Mouse (Mus musculus) T-cell, adult 2 months (primary cell): ENCODE data around the gene Cdc42bpa.

Experiments used
- DNase-seq: peaks from one replicate; pipeline ENCODE4 v3.0.0; 2022; ENCODE audit warnings: low spot score

Gene Cdc42bpa

DNA sequence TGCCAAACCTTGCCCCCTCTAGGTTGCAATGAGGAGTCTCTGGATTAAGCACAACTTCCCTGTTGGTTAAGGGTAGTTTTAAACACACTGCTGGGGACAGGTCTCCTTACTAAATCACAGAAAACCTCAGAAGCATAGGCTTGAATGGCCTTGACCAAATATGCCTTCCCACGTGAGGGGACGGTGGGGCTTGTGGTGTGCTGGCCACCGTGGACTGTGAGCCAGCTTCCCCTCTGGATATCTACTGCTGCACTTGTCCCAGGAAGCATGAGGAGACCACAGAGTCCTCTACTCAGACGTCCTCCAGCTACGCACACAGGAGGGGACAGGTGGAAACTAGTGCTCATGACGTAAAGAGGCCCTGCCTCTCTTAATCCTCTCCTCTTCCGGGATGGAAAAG, 202.7 kb downstream of the Cdc42bpa start:
- no peak for DNase-seq

DNA sequence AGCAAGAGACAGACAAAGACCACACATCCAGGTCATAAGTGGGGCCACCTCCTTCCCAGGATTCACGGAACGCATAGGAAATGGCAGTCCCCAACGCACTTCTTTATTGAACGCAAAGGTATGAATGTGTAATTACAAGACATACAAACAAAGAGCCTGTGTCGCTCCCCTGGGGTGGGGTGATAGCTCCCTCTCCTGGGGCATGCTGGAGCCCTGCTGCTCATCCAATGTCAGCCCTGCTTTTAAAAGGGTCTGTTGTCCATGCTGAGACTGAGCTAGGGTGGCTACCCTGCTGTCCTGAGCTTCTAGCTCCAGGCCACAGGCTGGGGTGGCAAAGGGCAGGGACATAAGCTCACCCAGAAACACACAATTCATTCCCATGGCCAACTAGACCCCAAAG, 206.3 kb downstream of the Cdc42bpa start:
- no peak for DNase-seq

DNA sequence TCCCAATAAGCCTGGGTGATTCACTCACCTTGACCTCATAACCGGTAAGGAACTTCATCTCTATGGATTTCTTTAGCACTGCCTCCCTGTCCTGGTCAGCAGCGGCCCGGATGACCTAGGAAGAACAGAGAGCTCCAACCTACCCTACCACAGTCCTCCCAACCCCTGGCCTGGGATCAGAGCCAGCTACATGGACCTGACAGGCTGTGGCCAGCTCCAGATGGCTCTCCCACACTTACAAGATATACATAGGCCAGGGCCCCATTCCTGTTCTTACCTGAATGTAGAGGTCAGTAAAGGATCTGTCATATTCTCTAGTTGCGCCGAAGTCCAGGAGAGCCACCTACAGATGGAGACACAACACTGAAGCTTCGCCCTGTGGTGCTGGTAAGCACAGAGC, 208.0 kb downstream of the Cdc42bpa start:
- no peak for DNase-seq

DNA sequence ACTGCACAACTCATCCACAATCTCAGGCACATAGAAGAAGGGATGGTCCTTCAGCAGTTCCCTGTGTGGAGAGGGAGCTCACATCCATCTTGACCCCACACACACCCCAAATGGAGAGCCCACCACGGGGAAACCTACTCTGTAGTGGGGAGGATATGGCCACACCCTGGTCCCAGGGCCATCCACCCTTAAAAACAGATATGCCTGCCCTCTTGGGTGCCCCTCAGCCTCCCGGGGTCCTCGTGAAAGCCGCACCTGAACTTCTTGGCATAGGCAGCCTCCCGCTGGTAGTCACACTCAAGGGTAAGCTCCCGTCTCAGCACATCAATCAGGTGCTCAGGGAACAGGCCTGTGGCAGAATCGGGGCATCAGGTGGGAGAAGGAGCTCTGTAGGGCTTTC, 208.9 kb downstream of the Cdc42bpa start:
- no peak for DNase-seq

DNA sequence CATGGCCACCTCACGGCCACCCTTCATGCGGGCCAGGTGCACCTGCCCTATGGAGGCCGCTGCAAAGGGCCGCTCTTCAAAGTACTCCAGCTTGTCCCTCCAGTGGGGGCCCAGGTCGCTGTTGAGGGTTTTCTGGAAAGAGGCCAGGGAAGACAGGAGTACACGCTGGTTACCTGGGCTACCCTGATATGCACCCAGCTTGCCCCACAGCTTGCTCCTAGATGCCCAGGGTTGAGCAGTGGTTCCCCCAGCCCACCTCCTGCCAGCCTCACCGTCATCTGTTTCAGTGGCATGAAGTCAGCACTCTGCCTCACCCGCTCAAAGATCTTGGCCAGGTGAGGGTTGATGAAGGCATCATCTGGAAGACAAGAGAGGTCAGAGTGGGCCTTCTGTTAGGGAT, 209.8 kb downstream of the Cdc42bpa start:
- no peak for DNase-seq

DNA sequence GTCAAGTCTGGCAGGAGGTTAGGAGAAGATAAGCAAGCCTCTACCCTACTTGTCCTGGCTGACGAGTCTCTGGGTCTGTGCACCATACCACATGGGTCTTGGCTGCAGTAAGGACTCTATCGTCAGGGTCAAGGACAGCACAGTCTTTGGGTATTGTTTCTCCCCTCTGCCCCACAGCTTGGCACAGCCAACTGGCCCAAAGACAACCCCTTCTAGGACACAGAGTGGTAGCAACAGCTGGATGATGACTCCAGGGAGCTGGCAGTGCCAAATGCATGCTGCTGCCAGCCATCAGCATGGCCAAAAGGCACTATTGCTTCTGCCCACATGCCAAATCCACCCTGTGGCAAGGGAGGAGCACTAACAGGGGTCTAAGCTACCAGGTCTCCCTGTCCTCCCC, 211.6 kb downstream of the Cdc42bpa start:
- no peak for DNase-seq

DNA sequence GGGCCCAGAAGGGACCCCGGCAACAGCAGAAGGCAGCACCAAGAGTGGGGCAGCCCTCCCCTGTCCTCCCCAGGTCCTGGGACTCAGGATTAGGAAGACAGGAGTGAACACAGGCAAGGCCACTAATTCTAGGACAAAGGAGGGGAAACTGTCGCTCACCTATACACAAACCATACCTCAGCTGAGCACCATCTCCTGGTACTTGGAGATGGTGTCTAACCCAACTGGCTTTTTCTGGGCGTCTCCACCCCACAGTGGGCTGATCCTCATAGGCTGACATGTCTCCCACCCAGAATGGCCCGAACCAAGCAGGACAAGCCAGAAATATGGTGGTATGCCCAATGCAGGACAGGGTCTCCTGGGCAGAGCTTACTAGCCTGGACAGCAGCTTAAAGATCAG, 212.3 kb downstream of the Cdc42bpa start:
- DNase-seq = no peak

DNA sequence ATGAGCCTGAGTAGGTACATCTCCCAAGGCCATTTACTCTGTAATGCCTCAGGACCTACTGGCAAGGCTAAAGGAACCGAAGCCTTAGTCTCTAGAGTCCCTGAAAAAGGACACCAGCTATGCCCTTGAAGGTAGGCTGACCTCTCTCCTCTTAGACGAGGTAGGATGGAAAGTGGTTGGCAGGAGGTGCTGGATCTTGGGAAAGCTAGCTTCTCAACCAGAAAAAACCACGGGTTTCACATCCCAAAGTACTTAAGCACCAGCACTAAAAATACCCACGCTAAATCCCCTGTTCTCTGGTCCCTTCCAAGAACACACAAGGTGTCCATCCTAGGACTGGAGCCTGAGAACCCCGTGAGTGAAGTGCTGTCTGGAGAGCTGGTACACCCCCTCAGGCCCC, 212.7 kb downstream of the Cdc42bpa start:
- DNase-seq = no peak

DNA sequence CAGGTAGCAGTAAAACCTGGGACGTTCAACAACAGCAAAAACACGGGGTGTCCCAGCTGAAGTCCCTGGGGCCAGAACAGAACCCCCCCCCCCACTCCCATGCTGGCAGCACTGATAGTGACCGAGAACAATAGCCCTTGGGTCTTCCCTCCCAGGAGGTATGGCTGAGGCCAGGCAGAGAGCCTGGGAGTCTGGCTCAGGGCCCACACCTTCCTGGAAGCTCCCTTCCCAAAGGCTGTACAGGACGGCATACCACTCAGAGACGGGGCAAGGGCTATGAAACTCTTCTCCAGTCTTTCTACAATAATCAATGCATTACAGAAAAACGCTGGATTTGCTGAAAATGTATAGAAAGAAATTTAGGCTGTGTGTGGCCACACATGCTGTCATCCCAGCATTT, 214.4 kb downstream of the Cdc42bpa start:
- no peak for DNase-seq

DNA sequence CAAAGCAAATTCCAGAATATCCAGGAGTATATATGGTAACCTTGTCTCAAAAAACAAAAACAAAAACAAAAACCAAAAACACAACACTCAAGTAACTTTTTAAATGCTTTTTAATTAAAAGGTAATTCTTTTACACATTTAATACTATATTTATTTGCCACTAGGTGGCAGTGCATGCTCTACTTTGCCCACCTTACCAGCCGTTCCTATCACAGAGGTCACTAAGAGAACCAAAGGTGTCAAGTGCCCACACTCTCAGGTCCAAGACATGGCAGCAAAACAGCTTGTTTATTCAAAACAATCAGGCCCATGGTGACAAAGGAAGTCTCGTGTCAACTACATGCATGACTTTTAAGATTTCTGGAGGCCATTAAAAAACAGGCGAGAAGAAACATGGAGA, 214.9 kb downstream of the Cdc42bpa start:
- peak; percentile 11 for DNase-seq

DNA sequence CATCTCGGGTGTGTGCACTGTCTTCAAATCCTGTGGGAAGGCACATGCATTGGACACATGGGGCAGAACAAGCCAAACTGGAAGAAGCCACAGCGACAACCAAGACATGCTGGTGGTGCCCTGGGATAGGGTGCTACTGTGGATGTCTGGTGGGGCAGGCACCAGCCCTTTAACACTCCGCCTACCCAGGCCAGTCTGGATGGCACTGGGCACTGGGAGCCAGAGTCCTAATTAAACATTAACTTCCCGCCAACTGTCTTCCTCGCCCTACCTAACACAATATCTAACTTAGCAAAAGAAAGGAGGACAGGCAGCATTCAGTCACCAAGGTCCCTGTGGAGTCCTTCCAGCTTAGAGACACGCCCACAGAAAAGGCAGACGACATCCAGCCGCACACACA, 215.4 kb downstream of the Cdc42bpa start:
- no peak for DNase-seq

DNA sequence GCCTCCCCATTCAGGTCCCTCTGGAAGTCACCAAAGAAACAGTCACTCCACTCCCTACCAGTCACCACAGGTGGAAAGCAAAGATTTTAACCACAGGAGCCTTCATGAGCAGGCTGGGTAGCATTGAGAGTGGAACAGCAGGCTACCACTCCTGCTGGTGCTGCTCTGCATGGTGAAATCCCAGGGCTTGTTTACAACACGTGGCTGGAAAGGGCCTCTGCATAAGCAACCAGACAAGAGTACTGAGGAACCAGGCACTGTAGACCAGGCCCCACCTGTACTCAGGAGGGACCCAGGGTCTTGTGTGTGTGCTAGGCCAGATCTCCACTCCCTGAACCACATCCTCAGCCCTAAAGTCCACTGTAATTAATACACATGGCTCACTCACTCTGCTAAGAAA, 216.5 kb downstream of the Cdc42bpa start:
- DNase-seq = no peak

DNA sequence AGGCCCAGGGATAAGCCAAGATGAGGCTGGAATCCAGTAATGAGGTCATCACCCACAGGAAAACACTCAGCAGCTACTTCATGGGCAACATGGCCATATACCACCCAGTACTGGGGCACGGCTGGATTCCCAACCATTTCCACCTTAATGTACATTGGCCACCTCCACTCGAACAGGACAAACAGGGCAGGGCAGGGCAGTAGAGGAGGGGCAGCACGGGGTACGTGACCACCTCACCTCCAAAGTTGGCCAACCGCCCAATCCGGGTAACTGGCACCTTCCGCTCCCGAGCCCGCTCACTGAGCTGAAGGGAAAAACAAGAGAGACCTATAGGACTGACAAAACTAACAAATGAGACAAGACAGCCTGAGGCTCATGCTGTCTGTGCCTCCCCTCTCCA, 218.1 kb downstream of the Cdc42bpa start:
- no peak for DNase-seq

DNA sequence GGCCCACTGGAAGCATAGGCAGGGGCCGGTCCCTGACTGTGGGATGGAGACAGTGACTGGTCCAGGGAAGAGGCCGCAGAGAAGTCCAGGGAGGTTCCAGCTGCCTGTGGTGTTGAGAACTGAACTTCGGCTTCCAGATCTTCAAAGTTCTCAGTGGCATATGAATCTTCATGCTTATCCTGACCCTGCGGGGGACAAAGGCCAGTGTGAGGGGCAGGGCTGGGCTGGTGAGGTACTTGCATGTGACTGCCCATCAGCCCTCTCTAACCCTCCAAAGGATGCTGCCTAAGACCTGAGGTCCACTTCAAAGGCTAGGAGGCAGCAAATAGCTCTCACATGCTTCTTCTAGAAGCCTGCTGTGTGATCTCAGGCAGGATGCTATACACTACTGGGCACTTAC, 218.8 kb downstream of the Cdc42bpa start:
- DNase-seq = no peak

DNA sequence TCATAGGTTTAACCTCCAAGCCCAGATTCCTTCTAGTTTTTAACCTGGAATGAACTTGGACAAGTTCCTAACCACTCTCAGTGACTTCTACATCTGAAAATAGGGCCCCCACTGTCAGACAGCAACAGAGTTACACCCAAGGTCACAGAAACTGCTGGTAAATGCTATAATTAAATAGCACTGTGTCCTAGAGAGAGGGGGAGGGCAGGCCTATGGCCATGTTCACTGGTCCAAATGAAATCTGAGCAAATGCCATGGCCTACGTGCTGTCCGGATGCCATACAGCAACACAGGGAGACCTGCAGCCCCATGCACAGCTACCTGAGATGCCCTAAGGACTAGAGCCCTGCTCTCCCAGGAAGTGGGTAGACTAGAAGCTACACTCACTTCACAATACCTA, 219.6 kb downstream of the Cdc42bpa start:
- no peak for DNase-seq

DNA sequence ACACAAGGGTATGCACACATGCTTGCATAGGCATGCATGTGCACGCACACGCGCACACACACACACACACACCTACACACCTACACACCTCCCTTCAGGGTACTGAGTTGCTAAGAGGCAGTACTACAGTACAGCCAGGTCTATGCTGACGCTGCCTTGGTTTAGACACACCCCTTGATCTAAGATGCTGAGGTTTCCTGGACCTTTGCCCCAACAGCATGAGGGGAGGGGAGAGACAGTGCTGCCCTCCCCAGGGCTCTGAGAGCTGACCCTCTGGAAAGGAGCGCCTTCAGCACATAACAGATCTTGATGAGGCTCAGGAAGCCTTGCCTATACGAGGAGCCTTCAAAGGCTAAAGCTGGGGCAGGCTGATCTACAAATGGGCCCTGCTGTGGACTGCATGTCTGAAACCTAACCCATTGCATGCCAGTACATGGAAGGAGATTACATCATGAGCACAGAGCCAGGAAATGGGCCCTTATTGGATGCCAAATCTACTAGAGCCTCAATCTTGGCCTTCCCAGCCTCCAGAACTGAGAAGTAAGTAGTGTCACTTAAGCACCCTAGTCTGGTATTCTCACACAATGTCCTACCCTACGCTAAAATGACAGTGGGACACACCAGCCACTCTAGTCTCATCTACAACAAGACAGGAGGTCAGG, 221.2 kb downstream of the Cdc42bpa start:
- no peak for DNase-seq

DNA sequence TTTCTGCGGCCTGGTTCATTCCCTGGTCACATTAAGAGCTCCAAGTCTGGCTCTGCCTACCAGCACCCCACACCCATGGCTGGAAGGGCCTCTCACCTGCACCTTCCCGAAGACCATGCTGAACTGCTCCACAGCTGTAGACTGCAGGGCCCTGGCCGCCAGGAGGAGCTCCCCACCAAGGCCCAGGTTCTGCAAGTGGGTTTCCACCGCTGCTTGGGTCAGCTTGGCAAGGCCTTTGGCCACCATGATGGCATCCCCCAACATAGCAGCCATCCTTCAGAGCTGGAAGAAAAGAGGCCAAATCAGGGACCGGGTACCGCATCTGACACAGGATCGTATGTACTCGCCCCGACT, 221.7 kb downstream of the Cdc42bpa start:
- DNase-seq = no peak

DNA sequence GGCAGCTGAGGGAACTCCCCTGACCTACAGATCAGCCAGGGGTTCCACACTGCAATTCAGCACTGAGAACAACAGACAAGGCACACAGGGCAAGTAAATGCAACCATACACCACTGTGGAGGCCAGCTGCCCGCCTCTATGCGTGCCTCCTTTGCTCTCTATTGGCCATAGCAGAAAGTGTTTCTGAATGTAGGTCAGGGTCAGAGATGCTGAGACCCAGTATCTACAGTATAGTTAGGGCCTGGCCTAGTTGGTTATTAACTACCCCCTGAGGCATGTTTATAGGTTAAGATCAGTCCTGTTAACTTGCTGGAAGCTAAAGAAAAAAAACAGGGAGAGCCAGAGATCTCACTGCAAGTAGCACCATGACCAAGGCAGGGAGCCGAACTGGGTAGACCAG, 222.5 kb downstream of the Cdc42bpa start:
- no peak for DNase-seq

DNA sequence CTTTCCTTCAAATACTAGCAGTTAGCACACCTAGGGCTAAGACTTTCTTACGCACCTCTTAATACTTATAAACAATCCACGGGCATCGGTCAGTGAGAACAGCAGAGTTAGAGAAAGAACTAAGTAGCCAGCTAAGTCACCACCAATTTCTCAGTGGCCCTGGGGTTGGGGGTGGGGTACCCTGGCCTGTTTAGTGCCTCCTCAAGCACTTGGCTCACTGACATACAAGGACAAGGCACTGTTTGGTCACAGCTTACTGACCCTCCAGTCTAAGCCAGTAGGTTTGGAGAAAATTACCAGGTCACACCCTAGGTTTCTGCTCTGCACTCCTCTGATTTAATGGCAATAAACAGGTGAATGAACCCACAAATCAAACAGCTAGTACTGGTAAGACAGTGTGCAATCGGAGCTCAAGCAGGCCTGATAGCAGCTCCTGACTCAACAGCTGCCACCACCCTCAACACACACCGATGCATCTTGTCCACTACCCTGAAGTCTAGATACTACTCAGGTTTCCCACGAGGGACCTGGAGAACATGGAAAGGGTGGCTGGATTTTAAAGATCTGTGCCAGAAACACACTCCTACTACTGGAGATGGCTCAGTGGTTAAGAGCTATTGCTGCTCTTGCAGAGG, 223.4 kb downstream of the Cdc42bpa start:
- DNase-seq = no peak

DNA sequence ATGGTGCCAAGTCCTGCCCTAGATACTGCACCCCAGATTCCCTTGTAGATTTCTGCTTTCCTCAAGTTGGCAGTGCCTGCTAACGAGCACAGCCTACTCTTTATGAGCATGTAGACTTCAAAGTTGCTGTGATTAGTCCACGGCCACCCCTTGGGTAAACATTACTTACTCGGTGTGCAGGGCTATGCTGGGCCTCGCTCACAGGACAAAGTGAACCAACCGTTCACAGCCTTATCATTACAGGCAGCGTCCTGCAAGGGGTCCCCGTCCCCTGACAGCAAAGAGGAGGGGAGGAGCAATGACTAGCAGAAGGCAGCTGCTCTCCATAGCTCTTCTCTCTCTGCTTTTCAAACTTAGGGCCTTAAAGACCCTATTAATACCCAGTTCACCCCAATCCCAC, 224.5 kb downstream of the Cdc42bpa start:
- DNase-seq = no peak

DNA sequence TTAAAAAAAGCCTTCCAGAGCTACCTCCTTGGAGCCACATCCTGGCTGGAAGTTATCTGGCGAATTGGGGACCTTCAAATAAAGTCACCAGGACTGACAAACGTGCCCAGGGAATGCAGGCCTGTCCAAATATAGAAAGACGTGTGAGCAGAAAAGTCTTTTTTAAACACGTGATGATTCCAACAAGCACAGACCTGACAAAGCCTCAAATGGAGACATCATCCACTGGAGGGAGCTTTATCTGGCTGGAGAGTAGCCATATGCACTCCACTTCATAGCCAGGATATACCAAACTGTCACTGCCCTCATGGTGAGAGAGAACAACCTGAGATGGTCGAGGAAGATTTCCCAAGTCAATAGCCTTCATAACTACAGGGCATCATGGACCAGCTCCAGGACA, 225.6 kb downstream of the Cdc42bpa start:
- DNase-seq = no peak

DNA sequence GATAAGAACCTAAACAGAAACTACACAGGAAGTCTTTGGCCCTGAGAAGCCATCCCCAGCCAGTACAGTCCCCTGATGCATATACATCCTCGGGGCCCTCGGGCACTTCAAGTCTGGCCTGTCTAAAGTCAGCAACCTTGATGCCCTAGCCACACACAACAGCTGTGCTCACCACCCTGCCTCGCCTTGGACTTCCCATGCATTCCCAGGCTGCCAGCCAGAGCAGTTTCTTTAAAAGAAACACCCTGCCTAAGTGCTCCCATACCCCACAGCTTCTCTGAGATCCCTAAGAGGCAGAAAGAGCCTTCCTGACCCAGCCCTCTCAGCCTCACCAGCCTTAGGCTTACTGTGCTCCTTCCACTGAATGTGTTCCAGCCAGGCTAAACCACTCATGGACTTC, 226.1 kb downstream of the Cdc42bpa start:
- no peak for DNase-seq

DNA sequence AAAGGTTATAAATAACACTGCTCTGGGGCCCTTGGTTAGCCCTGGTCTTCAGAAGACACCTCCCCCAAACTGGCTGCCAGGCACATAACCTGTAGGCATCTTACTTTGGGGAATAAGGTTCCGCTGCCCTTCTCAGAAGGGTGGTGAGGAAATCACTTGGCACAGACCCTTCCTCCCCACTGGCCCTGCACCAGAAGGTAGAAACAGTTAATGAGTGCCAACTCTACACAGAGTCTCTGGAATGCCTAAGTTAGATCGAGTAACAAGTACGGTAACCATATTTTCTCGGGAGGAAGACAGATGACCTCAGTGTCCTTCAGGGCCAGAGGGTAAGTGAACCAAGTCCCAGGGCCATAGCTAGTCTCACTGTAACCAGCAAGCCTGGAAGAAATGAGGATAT, 228.7 kb downstream of the Cdc42bpa start:
- DNase-seq = no peak

DNA sequence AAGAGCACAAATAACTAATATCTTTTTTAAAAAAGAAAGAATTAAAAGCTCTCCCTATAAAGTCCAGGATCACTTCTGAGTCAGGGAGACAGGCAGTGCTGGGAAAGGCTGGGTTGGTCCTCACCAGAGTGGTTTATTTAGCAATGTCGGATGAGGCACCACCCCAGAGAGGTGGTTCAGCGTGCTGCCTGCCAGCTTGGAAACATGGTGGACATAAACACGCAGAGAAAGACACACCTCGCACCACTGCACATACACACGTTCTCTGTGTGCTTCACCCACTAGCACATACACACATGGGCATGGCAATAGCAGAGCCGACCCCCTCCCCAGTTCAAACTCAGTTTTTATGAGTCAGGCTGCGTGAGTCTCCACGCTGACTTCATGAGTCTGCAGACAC, 230.8 kb downstream of the Cdc42bpa start:
- no peak for DNase-seq
